Mouse (Mus musculus) ovary, postnatal 10 days (tissue): ENCODE measurements around the gene Gm17402.

Source experiments
- DNase-seq: peaks from one replicate; pipeline ENCODE4 v3.0.0; 2022; ENCODE audit warnings: low spot score

Gene Gm17402

DNA sequence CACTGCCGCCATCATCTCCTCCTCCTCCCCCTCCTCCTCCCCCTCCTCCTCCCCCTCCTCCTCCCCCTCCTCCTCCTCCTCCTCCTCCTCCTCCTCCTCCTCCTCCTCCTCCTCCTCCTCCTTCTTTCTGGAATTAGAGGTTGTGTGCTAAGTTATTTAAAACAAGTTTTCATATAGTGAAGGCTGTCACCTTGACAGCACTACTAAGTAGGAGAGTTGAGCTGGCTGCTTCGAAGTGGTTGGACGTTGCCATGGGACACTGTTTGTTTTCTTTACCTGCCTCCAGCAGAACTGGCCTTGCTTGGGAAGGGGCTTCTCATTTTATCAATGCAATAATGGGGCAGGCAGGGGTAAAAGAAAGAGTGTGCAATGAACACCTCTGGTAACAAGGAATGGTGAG lies at the start of gene Gm17402:
Gene Gm17402, minus strand, starts transcription at position 101 of the 400 bp plus-strand sequence.
- no peak for DNase-seq

DNA sequence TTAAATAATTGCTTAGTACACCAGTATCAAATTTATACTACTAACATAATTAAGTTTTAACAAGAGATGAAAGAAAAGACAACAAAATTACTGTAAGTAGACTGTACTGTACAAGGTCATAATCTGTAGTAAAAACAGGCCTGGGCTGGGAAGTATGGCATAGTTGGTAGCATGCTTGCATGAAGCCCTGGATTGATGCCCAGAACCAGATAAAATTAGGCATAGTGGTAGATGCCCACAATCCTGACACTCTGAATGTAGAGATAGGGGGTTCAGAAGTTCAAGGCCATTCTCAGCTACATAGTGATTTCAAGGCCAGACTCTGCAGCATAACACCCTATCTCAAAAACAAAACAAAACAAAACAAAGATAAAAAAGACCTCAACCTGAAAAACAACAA lies 3.3 kb upstream of the Gm17402 start:
- DNase-seq, result no peak

DNA sequence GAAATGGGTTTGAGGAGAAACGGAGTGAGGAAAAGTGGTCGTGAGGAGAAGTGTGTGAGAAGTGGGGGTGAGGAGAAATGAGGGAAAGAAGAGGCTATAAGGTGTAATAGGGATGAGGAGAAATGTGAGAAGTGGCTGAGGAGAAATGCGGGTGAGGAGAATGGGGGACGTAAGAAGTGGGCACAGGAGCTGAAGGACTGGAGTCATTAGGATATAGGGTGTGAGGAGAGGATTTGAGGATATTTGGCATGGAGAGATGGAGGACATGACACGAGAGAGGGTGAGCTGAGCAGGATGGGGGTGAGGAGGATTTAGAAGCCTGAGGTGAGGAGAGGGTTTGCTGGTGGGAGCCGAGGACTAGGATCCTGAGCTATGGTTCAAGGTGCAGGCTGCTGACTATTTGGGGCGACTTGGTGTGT lies 594 bp downstream of the Gm17402 start:
- DNase-seq, result no peak

- peak; percentile 66 for DNase-seq
These were observed 1.1 kb downstream of the Gm17402 start, which contains the start of gene Mlf1 for GRCm38 (mm10) chr3:67373872-67374271. Mlf1 (plus strand) TSS chr3:67374097.

DNA sequence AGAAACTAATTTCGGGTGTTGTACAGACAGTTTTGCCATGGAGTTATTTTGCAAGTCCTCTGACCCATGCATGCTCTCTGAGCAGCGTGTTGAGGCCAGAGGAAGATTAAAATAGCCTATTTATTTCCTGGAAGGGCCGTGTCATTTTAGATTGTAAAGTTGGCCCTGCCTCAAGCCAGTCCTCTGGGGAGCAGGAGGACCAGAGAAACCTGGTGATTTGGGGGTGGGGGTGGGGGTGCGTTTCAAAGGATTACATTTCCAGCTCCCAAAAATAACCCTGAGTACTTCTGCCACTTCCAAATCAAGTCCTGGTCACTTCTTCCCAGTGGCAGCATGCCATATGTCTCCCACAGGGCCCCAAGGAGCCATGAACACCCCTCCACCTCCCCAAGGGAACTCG lies 2.2 kb downstream of the Gm17402 start:
- DNase-seq, result no peak

DNA sequence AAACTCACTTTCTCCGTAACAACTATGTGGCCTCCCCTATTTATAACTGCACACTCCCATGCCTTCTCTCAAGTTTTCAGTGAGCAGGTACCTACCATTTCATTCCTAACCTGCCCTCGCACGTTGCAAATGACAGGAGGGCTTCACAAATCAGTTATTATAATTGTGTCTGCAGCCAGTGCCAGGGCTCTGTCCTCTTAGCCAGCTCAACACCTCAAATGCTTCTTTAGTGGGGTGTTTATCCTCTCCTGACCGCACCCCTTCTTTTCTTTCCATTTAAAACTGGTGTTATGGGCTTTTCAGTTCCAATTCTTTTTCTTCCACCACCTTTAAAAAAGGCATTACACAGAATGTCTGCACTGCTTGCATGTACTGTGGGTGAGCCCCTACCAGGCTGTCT lies 2.8 kb downstream of the Gm17402 start:
- DNase-seq, result no peak

- no peak for DNase-seq
These were observed 5.4 kb downstream of the Gm17402 start for GRCm38 (mm10) chr3:67369407-67370079.

DNA sequence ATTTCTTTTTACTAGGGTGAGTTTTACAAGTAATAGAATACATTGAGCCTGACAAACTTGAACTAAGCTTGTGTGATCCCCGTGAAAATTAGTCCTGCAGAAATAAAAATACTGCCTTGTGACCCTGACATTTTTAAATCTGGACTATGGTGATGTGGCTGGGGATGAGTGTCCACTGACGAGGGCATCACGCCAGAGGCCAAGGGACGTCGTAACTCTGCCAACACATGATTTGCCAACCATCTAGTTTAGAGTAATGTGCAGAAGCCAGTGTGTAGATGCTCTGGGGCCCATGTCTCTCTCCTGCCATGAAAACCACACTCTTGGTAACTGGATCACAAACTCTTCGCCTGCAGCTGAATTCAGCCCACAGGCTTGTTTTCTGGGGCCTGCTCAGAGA lies 7.5 kb downstream of the Gm17402 start:
- DNase-seq, result no peak

GRCm38 (mm10) chr3:67366087-67366892 lies 8.7 kb downstream of the Gm17402 start:
- no peak for DNase-seq

GRCm38 (mm10) chr3:67358376-67358775 lies 16.6 kb downstream of the Gm17402 start:
- no peak for DNase-seq

DNA sequence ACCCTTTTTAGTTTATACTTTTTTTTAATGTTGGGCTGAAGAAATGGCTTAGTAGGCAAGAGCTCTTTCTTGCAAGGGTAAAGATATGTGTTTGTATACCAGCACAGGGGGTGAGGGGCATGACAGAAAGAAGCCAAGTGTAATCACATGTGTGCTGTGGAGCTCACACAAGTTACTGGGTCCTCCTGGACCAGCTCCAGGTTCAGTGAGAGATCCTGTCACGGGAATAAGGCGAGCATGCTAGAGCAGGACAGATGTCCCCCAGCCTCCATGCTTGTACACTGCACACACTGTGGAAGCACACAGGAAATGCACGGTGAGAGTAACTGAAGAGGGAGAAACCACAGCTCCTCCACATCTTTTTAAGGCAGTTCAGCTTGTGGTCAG lies 22.2 kb downstream of the Gm17402 start:
- DNase-seq, result no peak

GRCm38 (mm10) chr3:67352128-67352762 lies 22.7 kb downstream of the Gm17402 start:
- no peak for DNase-seq

- DNase-seq, result no peak
These were observed 23.4 kb downstream of the Gm17402 start for GRCm38 (mm10) chr3:67351406-67352127.

DNA sequence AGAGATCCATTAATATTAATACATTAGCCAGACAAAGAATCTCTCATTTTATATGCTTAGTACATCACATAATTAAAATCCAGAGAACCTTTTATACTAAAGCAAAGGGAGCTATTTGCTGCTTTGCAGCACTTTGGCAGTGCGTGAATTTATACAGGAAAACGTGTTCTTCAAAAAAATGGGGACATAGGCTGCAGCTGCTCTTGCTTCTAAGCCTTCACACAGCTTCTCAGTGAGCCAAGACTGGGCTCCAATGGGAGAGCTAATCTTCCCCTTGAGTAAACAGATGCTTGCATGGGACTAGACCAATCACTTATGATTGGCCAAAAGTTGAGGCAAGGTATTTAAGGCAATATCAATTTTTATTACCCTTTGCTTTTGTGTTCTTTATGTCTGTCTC lies 28.3 kb downstream of the Gm17402 start:
- DNase-seq, result no peak

GRCm38 (mm10) chr3:67344599-67344998 lies 30.4 kb downstream of the Gm17402 start:
- DNase-seq, result peak; percentile 12

DNA sequence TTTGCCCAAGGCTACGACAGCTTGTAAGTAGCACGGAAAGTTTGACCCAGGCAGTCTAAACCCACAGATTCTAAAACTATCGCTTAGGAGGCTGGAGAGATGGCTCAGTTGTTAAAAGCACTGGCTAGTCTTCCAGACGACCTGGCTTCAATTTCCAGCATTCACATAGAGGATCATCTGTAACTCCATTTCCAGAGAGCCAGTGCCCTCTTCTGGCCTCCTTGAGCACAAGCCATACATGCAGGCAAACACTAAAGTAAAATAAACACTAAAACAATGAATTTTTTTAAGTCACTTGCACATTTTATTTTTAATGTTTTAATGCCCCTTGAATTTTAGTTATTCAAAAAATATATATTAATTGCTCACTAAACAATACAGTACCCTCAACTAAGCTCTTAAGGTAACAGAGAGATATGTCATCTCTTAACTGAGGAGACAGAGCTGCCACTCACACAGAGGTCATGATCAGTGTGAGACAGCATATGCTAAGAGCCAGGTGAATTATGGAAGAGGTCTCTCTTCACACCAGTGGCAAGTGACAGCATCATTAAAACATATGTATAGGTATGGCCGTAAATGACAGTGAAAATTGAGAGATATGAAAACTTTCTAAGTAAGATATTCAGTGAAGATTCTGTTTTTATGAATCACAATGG lies 31.8 kb downstream of the Gm17402 start:
- DNase-seq, result no peak

GRCm38 (mm10) chr3:67340921-67341320 lies 34.0 kb downstream of the Gm17402 start:
- DNase-seq, result no peak

DNA sequence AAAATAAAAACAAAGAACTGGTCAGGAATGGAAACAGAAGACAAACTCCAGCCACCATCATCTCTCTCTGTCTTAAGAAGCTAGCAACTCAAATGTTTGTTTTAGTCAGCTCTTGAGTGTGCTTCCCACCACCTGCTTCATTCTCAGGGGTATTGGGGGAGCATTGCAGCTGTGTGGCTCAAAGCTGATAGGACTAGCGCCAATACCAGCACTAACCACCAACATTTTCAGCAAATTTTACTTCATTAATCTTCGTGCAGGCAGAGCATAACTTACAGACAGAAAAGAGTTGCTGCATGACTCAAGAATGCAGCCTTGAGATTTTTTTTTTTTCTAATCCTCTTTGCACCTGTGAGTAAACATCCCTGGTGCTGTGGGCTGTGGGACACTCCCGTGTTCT lies 35.4 kb downstream of the Gm17402 start:
- DNase-seq, result no peak

- no peak for DNase-seq
These were observed 52.5 kb downstream of the Gm17402 start for GRCm38 (mm10) chr3:67322422-67322821.
